Mouse (Mus musculus) bone marrow, adult 2 months (tissue): ENCODE data around the gene Gpx3.

ENCODE experiments used
- CTCF ChIP-seq: fragments of 200-500 bp; IDR thresholded peaks from 2 replicates; pipeline ENCODE4 v1.5.1; 2011; ENCODE audit warnings: low read length, control low read depth; ENCODE audit not compliant: control insufficient read depth, insufficient read depth
- POLR2A ChIP-seq: fragments of 200-500 bp; IDR thresholded peaks from 2 replicates; pipeline ENCODE4 v1.6.1; 2011; ENCODE audit warnings: low read depth, mild to moderate bottlenecking, control low read depth, low read length, borderline replicate concordance; ENCODE audit not compliant: control insufficient read depth

GRCm38 (mm10) chr11:54868445-54868844 is 33.8 kb upstream of the Gpx3 start:
- no peak for TF ChIP-seq POLR2A
- TF ChIP-seq CTCF: no peak
